Mouse (Mus musculus): ENCODE measurements around the gene Slc25a10. TPM values are rescaled to one million over a fixed set of nuclear protein-coding genes. Genes with fewer than 3 reads are reported as not detected.
A peak's percentile ranks its signal among the peaks of the same experiment; 100 is the strongest.

The Slc25a10 gene
- polyA plus RNA-seq, 1 experiment from 2014 or later = 32.1 TPM

DNA sequence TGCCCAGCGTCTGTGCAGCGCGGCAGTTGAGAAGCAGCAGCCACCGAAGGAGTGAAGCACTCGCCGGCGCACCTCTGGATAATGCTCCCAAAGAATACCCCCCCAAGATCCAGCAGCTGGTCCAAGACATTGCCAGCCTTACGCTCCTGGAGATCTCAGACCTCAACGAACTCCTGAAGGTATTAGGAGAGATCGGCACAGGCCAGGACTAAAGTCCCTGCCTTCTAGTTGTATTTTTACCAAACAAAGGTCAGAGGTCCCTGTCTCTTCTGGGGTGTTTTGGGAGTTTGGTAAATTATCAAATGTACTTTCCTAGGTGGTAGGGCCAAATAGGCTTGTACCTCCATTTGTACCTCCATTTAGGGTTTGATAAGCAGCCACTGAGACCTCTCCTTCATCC, 6.4 kb upstream of the Slc25a10 start:
- Histone ChIP-seq H3K4me1 (replicated peaks) (peaks cover 31% of the 10 kb centered on the region), H3K27me3 (no peaks in the 10 kb centered on the region), H3K4me2 (peak overlapping the region; percentile 73), H3K9ac (peak overlapping the region; percentile 94), H3K36me3 (peaks cover 62% of the 10 kb centered on the region), H3K27ac (peak overlapping the region; percentile 89), H3K9me3 (replicated peaks) (no peaks in the 10 kb centered on the region), H3K4me3 (peak overlapping the region; percentile 78)
- no peak for ATAC-seq (replicated peaks; ENCODE audit: insufficient number of reproducible peaks, insufficient read depth, low FRiP score, low read depth)
- 4% methylated on average over 10 of the region's 10 CpGs for WGBS

DNA sequence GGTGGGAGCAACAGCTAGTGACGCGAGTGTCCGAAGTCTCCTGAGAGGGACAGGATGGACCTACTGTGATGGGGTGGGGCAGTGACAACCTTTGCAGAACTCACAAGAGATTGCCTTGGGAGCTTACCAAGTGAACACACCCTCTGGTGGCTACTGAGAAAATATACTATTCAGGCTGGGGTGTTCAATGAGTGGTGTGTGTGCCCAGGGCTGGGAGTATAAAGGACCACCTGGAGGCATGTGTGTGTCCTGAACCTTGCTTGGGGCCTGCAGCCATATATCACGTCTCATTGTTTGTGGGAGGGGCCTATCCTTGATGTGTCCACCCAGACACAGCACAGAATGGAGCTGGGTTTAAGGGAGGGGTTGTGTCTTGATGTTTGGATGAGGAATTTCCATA, 3.1 kb upstream of the Slc25a10 start:
- ATAC-seq (replicated peaks; ENCODE audit: insufficient number of reproducible peaks, insufficient read depth, low FRiP score, low read depth) = no peak
- H3K36me3 ChIP-seq = peaks cover 37% of the 10 kb centered on the region

DNA sequence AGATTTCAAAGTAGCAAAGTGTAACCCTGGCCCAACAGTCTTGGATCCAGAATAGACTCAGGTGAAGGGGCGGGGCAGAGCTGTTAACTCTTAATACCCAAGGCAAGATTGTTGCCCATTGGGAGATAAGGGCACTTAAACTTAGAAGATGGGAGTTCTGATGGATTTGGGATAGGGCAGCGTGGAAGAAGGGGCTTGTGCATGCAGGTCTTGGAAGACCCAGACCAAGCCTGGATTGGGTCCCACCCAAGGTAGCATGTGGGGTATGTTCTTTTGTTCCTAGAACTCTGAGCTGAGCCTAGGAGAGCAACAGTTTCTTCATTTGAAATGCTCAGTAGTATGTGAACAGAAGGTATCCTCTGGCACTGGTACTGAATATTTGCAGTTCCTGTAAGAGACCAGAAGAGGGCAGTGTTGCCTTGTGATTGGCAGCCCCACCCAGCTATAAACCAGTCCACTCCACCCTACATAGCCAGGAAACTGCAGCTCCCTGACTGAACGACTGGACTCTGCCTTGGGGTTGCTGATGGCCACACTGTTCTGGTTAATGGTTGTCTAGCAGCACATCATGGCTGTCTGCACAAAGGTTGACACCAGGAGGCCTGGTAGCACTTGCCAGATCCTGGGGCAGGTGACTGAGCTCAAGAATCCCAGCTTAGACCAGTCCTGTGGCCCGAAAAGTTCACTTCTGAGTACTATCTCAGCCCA, 2.4 kb upstream of the Slc25a10 start:
- Histone ChIP-seq H3K36me3 (peaks cover 37% of the 10 kb centered on the region), H3K4me3 (no peak overlapping the region), H3K27ac (0 out of 2 replicates have a peak overlapping the region, but pooled peaks have one; percentile 14), H3K4me1 (replicated peaks) (peaks cover 48% of the 10 kb centered on the region), H3K9ac (no peak overlapping the region), H3K27me3 (no peaks in the 10 kb centered on the region), H3K4me2 (no peak overlapping the region), H3K9me3 (replicated peaks) (no peaks in the 10 kb centered on the region)
- 57% methylated on average over 4 of the region's 4 CpGs for WGBS
- 0 out of 2 replicates have a peak, but pooled peaks have one; percentile 10 for ATAC-seq (replicated peaks; ENCODE audit: insufficient number of reproducible peaks, insufficient read depth, low FRiP score, low read depth)

More for the DNA sequence above, 3.1 kb upstream of the Slc25a10 start:
- no peaks in the 10 kb centered on the region for H3K27me3 ChIP-seq
- H3K4me2 ChIP-seq = no peak overlapping the region
- H3K9me3 ChIP-seq (replicated peaks) = no peaks in the 10 kb centered on the region
- no peak overlapping the region for H3K9ac ChIP-seq
- no peak overlapping the region for H3K4me3 ChIP-seq
- no peak overlapping the region for H3K27ac ChIP-seq
- WGBS = 78% methylated on average over 4 of the region's 4 CpGs
- H3K4me1 ChIP-seq (replicated peaks) = peaks cover 53% of the 10 kb centered on the region

DNA sequence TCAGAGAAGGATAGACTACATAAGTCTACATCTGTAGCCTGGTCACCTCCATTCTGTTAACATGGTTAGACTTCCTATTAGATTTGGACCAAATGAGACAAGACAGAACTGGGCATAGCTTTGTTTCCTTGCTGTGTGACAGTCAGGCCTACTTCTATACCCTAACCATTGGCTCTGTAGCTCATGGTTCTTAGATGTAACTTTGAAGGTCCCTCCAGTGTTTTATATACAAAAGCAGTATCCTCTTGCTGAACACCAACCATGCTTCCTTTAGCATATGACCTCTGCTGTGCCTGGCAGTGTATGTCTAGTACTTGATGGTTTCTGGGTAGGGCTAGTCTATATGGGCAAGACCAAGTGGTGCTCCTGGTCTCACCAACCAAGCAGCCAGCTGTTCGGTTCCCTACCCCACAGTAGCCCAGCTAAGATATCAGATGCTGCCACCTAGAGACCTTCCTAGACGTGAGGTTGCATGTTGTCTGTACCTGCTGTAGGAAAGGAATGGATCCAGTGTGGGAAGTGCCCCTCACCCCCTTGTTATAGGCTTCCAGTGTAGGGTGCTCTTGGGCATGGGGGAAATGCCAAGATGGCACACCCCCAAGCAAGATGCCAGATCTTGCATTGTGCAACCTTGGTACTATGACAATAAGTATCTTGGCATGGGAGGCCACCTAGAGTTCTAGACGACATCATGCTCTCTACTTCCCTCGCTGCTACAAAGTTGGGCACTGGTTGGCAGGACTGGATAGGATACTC, 1.2 kb upstream of the Slc25a10 start:
- no peaks in the 10 kb centered on the region for H3K27me3 ChIP-seq
- no peak overlapping the region for H3K9ac ChIP-seq
- ATAC-seq (replicated peaks; ENCODE audit: insufficient number of reproducible peaks, insufficient read depth, low FRiP score, low read depth) = no peak
- H3K4me1 ChIP-seq (replicated peaks) = peaks cover 43% of the 10 kb centered on the region
- WGBS = 32% methylated on average over 4 of the region's 4 CpGs
- peak overlapping the region; percentile 97 for H3K4me2 ChIP-seq
- H3K9me3 ChIP-seq (replicated peaks) = no peaks in the 10 kb centered on the region
- H3K4me3 ChIP-seq = no peak overlapping the region
- peaks cover 49% of the 10 kb centered on the region for H3K36me3 ChIP-seq
- H3K27ac ChIP-seq = no peak overlapping the region; the same call in 1 of the 2 replicates

DNA sequence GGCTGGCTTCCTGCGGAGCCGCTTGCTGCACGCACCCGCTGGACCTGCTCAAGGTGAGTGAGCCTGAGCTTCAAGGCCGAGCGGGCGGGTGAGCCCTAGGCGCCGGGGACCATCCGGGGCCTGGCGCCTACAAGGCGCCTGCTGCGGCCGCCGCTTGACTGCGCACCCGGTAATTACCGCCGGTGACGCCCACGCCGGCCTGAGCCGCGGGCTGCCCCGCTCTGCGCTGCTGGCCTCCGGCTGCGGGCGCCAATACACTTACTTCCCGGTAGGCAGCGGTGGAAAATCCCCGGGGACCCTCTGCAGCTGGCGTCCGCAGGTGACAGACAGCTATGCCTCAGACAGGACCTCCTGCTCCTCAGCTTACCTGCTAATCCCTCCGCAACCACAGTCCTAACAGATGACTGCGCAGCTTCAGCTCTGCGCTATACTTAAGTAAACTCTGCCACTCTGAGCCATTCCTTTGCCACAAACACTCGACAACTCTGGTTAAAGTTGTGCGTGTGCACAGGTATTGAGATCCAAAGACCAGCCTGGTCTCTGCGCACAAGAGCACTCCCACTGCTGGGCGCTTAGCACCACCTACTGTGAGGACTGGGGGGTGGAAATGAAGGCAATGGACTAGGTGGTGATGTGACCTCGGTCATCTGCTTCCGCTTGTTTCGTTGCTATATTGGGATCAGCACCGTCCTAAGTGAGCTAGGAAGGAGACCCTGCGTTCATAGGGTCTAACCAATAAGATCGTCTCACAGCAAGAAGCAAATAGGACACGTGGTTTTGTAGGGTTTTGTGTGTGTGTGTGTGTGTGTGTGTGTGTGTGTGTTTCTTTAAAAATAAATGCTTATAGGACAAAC, 611 bp downstream of the Slc25a10 start:
- WGBS = under 1% methylated on average over 48 of the region's 48 CpGs
- peak; percentile 54 for ATAC-seq (replicated peaks; ENCODE audit: insufficient number of reproducible peaks, insufficient read depth, low FRiP score, low read depth)
- peak overlapping the region; percentile 78 for H3K4me3 ChIP-seq

DNA sequence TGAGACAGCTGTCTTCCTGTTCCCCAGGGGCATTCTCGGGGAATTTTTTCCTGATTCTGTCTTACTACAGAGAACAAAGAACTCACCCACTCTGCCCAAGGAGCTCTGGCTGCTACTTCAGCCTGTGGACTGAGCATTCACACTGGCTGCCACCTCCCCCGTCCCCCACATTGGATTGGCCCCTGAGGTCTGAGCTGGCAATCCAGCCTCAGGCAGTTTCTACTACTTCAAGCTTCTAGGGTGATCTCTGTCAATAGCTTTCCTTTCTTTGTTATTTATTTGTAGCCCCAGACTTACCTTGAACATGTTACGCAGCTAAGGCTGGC, 1.2 kb downstream of the Slc25a10 start:
- H3K27ac ChIP-seq = peak overlapping the region; percentile 85
- peak overlapping the region; percentile 89 for H3K9ac ChIP-seq
- 30% methylated on average over 3 of the region's 3 CpGs for WGBS
- peak overlapping the region; percentile 97 for H3K4me2 ChIP-seq
- H3K9me3 ChIP-seq (replicated peaks) = no peaks in the 10 kb centered on the region
- no peak for ATAC-seq (replicated peaks; ENCODE audit: insufficient number of reproducible peaks, insufficient read depth, low FRiP score, low read depth)
- H3K27me3 ChIP-seq = no peaks in the 10 kb centered on the region
- H3K36me3 ChIP-seq = peaks cover 47% of the 10 kb centered on the region
- H3K4me1 ChIP-seq (replicated peaks) = peaks cover 37% of the 10 kb centered on the region
- H3K4me3 ChIP-seq = peak overlapping the region; percentile 78

More for the DNA sequence above, 611 bp downstream of the Slc25a10 start:
- H3K9ac ChIP-seq = peak overlapping the region; percentile 89
- H3K9me3 ChIP-seq (replicated peaks) = no peaks in the 10 kb centered on the region
- peak overlapping the region; percentile 85 for H3K27ac ChIP-seq
- H3K4me2 ChIP-seq = peak overlapping the region; percentile 97
- no peaks in the 10 kb centered on the region for H3K27me3 ChIP-seq
- H3K4me1 ChIP-seq (replicated peaks) = peaks cover 37% of the 10 kb centered on the region
- peaks cover 47% of the 10 kb centered on the region for H3K36me3 ChIP-seq

DNA sequence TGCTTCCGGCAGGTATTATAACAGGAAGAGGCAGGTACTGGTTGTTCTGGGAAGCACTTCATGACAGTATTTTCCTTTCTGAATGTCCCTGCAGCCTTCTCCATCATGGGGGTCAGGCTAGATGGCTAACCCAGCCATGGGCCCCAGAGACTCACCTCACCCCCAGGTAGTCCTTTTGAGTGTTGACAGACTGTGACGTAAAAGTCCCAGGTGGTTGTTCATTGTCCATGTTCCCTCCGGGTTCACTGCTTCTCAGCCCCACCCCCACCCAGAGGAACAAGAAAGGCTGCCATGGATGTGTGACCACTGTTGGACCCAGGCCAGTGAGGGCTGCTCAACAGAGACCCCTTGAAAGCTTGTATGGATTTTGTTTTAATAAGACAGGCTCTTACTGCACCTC, 1.7 kb downstream of the Slc25a10 start:
- 61% methylated on average over 3 of the region's 3 CpGs for WGBS
- peak overlapping the region; percentile 78 for H3K4me3 ChIP-seq
- peak overlapping the region; percentile 97 for H3K4me2 ChIP-seq
- ATAC-seq (replicated peaks; ENCODE audit: insufficient number of reproducible peaks, insufficient read depth, low FRiP score, low read depth) = no peak
- peak overlapping the region; percentile 85 for H3K27ac ChIP-seq
- H3K9ac ChIP-seq = peak overlapping the region; percentile 89; the same call in 1 of the 2 replicates
- H3K27me3 ChIP-seq = no peaks in the 10 kb centered on the region
- no peaks in the 10 kb centered on the region for H3K9me3 ChIP-seq (replicated peaks)
- peaks cover 37% of the 10 kb centered on the region for H3K4me1 ChIP-seq (replicated peaks)
- H3K36me3 ChIP-seq = peaks cover 47% of the 10 kb centered on the region

DNA sequence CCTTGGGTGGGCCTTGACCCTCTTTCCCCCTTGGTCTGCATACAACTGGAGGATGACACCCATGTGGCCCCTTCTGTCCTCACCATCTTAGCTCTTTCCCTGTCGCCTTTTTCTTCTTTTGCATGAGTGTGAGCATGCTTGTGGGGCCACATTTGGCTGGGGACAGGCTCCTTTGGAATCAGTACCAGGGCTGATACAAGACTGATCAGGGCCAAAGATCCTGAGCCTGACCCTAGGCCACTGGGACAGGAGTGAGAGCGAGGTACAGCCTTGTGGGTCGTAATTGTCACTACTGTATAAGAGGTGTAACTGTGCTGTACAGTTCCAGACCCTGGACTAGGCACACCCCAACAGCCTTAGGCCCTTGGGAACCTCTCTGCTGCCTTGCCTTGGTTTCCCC, 2.3 kb downstream of the Slc25a10 start:
- 79% methylated on average over 3 of the region's 3 CpGs for WGBS
- H3K4me3 ChIP-seq = no peak overlapping the region
- H3K27ac ChIP-seq = no peak overlapping the region
- H3K9ac ChIP-seq = no peak overlapping the region
- H3K4me1 ChIP-seq (replicated peaks) = peaks cover 32% of the 10 kb centered on the region
- no peak for ATAC-seq (replicated peaks; ENCODE audit: insufficient number of reproducible peaks, insufficient read depth, low FRiP score, low read depth)
- no peaks in the 10 kb centered on the region for H3K9me3 ChIP-seq (replicated peaks)
- no peaks in the 10 kb centered on the region for H3K27me3 ChIP-seq
- H3K36me3 ChIP-seq = peaks cover 47% of the 10 kb centered on the region
- H3K4me2 ChIP-seq = no peak overlapping the region

DNA sequence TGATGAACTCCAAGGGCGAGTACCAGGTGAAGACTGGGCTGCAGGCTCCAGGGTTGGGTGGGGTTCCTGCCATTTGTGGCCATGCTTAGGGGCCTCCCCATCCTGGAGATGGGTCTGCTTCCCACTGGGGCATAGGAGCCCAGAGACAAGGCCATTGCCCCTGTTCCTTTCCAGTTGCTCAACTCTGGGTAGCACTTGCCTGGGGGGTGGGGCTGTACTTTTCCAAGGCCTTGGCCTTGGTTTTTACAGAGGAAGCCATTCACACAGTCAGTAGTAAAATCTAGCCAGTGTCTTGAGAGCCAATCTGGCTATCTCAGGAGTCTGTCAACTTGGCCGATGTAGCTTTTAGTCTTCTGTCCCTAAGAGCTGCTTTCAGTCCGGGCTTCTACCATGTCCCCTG, 5.8 kb downstream of the Slc25a10 start:
- 91% methylated on average over 3 of the region's 3 CpGs for WGBS
- no peak overlapping the region for H3K4me2 ChIP-seq
- no peak for ATAC-seq (replicated peaks; ENCODE audit: insufficient number of reproducible peaks, insufficient read depth, low FRiP score, low read depth)
- no peak overlapping the region for H3K27ac ChIP-seq
- no peak overlapping the region for H3K9ac ChIP-seq
- H3K4me3 ChIP-seq = no peak overlapping the region
- H3K4me1 ChIP-seq (replicated peaks) = peaks cover 18% of the 10 kb centered on the region
- H3K36me3 ChIP-seq = peaks cover 46% of the 10 kb centered on the region
- H3K9me3 ChIP-seq (replicated peaks) = no peaks in the 10 kb centered on the region
- no peaks in the 10 kb centered on the region for H3K27me3 ChIP-seq

DNA sequence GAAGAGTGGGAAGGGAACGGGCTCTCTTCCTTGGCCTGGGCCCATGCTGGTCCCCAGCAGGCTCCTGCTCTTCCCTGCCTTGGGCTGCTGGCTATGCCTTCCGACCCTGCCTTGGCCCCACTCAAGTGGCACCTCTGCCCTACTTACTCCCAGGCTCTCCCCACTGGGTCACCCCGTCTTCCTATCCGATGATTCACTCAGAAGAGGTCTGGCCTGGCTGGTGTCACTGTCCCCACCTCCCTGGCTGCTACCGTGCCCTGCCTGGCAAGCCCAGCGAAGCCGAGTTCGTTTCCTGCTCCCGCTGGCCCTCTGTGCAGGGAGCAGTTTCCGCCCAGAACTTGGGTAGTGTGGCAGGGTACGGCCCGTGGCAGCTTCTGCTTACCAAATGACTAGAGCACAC, 6.6 kb downstream of the Slc25a10 start:
- Histone ChIP-seq H3K36me3 (peaks cover 46% of the 10 kb centered on the region), H3K27me3 (0 out of 2 replicates have a peak, but pooled peaks cover 4% of the 10 kb centered on the region), H3K4me1 (replicated peaks) (peaks cover 11% of the 10 kb centered on the region), H3K9ac (no peak overlapping the region), H3K27ac (no peak overlapping the region), H3K9me3 (replicated peaks) (no peaks in the 10 kb centered on the region), H3K4me3 (no peak overlapping the region), H3K4me2 (no peak overlapping the region)
- no peak for ATAC-seq (replicated peaks; ENCODE audit: insufficient number of reproducible peaks, insufficient read depth, low FRiP score, low read depth)
- WGBS = 90% methylated on average over 12 of the region's 12 CpGs

DNA sequence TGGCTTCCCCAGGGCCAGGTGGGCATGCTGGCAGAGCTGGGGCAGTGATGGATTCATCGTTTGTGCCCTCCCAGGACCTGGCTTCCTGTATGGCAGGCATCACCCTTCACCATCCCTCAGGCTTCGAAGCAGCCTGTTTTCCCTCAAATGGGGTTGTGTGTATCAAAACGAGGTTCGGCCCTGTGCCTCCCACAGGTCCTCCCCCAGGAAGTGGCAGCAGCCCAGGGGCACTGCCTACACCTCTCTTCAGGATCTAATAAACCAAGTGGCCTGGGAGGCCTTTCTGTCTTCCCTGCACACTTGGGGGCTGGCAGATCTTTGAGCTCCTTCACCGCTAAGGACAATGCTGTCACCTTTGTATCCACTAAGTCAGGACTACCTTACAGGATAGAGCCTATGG, 7.3 kb downstream of the Slc25a10 start:
- Histone ChIP-seq H3K9ac (no peak overlapping the region), H3K9me3 (replicated peaks) (no peaks in the 10 kb centered on the region), H3K36me3 (peaks cover 46% of the 10 kb centered on the region), H3K27me3 (0 out of 2 replicates have a peak, but pooled peaks cover 4% of the 10 kb centered on the region), H3K4me2 (no peak overlapping the region), H3K27ac (no peak overlapping the region), H3K4me1 (replicated peaks) (peaks cover 7% of the 10 kb centered on the region), H3K4me3 (no peak overlapping the region)
- ATAC-seq (replicated peaks; ENCODE audit: insufficient number of reproducible peaks, insufficient read depth, low FRiP score, low read depth) = no peak
- 78% methylated on average over 5 of the region's 5 CpGs for WGBS

Measured in heart, embryonic 15.5 days (tissue).